Mouse (Mus musculus) midbrain, postnatal 0 days (tissue): ENCODE measurements at regions not wholly inside any gene's neighbourhood (a gene's known extent, or its start where the extent isn't known, plus 50 kb on each side); places are given as distances from the start of the nearest gene placed in this dataset.

Experiments used
- ATAC-seq: fragments of 200-750 bp; cut with Nextera tagmentation; 2 replicates; pipeline ENCODE4 v1.8.0; 2017; ENCODE audit warnings: moderate number of reproducible peaks, mild to moderate bottlenecking, moderate TSS enrichment, moderate library complexity; ENCODE audit not compliant: low FRiP score
- DNase-seq: peaks from one replicate; pipeline ENCODE4 v3.0.0-alpha.2; 2015; ENCODE audit warnings: low spot score
- H3K27ac ChIP-seq: fragments of 300-500 bp; sonication (generic); 2 replicates; pipeline ENCODE4 v1.5.1; 2014; ENCODE audit warnings: low read depth, mild to moderate bottlenecking, low read length, mixed read lengths
- H3K27me3 ChIP-seq: fragments of 300-500 bp; sonication (generic); 2 replicates; pipeline ENCODE4 v1.6.1; 2014; ENCODE audit warnings: low read length, control low read depth, mixed read lengths; ENCODE audit not compliant: insufficient read depth
- H3K36me3 ChIP-seq: fragments of 300-500 bp; sonication (generic); 2 replicates; pipeline ENCODE4 v1.6.1; 2014; ENCODE audit warnings: low read length, control low read depth, mixed read lengths; ENCODE audit not compliant: insufficient read depth
- H3K4me1 ChIP-seq: fragments of 300-500 bp; sonication (generic); 2 replicates; pipeline ENCODE4 v1.6.1; 2014; ENCODE audit warnings: mild to moderate bottlenecking, control low read depth, antibody characterized with exemption, low read length, mixed read lengths; ENCODE audit not compliant: insufficient read depth
- H3K4me2 ChIP-seq: fragments of 300-500 bp; sonication (generic); 2 replicates; pipeline ENCODE4 v1.6.1; 2014; ENCODE audit warnings: low read depth, mild to moderate bottlenecking, low read length, mixed read lengths; ENCODE audit not compliant: poor library complexity, severe bottlenecking
- H3K4me3 ChIP-seq: fragments of 300-500 bp; sonication (generic); 2 replicates; pipeline ENCODE4 v1.5.1; 2014; ENCODE audit warnings: low read depth, mild to moderate bottlenecking, low read length, moderate library complexity
- H3K9ac ChIP-seq: fragments of 300-500 bp; sonication (generic); replicated peaks from 2 replicates; pipeline ENCODE4 v1.6.1; 2014; ENCODE audit warnings: mild to moderate bottlenecking, low read length, moderate library complexity, mixed read lengths; ENCODE audit not compliant: poor library complexity, severe bottlenecking
- H3K9me3 ChIP-seq: fragments of 300-500 bp; sonication (generic); 2 replicates; pipeline ENCODE4 v1.6.1; 2016; ENCODE audit warnings: low read length, control low read depth
- CTCF ChIP-seq: IDR thresholded peaks from 2 replicates; pipeline ENCODE4 v1.5.1; 2016; ENCODE audit warnings: antibody characterized with exemption, mild to moderate bottlenecking
- WGBS: fragments of 180-500 bp; shearing (Covaris S2); extraction: QIAGEN DNeasy Blood & Tissue Kit; methylation state at CpG from one replicate; pipeline ENCODE4 v1.1.7; 2014; 5-methylcytosine and 5-hydroxymethylcytosine counted together

DNA sequence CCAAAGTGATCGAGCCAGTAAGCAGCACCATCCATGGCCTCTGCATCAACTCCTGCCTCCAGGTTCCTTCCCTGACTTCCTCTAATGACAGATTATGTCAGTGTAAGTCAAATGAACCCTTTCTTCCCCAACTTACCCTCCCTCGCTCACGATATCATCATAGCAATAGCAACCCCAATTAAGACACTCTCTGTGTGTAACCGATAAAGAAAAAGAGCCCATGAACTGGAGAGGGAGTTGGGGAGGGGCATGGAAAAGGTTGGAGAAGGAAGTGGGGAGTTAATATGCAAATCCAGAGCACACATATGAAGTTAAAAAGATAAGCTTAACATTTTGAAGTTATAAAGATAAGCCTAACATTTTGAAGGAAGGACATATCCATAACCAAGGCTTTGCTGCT is 65.6 kb upstream of the Bach2 start:
- no peak overlapping the region for H3K4me2 ChIP-seq
- H3K4me1 ChIP-seq: no peaks in the 10 kb centered on the region
- H3K27ac ChIP-seq: no peak overlapping the region
- no peak overlapping the region for H3K9ac ChIP-seq
- DNase-seq (no peak), ATAC-seq (no peak)
- H3K9me3 ChIP-seq: no peaks in the 10 kb centered on the region
- no peak for TF ChIP-seq CTCF
- H3K36me3 ChIP-seq: no peaks in the 10 kb centered on the region
- 87% methylated on average over 4 of the region's 4 CpGs for WGBS
- no peaks in the 10 kb centered on the region for H3K27me3 ChIP-seq
- no peak overlapping the region for H3K4me3 ChIP-seq

- no peaks in the 10 kb centered on the region for H3K36me3 ChIP-seq
- no peaks in the 10 kb centered on the region for H3K9me3 ChIP-seq
- no peaks in the 10 kb centered on the region; the same call in 1 of the 2 replicates for H3K27me3 ChIP-seq
- H3K27ac ChIP-seq: no peak overlapping the region
- no peak overlapping the region for H3K4me3 ChIP-seq
- H3K9ac ChIP-seq: no peak overlapping the region
- H3K4me2 ChIP-seq: no peak overlapping the region
- TF ChIP-seq CTCF: no peak
- DNase-seq (no peak), ATAC-seq (no peak)
- WGBS: 75% methylated on average over 7 of the region's 7 CpGs
- H3K4me1 ChIP-seq: no peaks in the 10 kb centered on the region
These were observed 63.8 kb upstream of the Bach2 start for GRCm38 (mm10) chr4:32174771-32175170.

DNA sequence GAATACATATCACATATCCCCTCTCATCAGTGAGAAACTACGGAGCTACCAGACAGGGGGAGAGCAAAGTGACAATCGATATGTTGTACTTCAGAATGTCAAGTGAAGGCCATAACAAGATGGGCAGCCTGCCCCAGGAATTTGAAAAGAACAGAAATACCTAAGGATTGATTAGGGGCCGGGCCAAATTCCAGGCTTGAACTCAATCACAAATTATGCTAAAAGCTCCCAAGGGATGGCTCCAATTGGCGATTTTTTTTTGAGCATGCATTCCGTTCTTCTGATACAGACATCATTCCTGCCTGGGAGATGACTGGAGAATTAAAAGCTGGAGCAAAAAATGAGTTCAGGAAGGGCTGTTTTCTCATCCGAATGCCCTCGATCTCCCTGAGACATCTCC is 63.4 kb upstream of the Bach2 start:
- Histone ChIP-seq H3K27ac (no peak overlapping the region), H3K9me3 (no peaks in the 10 kb centered on the region), H3K4me1 (no peaks in the 10 kb centered on the region), H3K4me3 (no peak overlapping the region), H3K4me2 (no peak overlapping the region), H3K9ac (no peak overlapping the region), H3K36me3 (no peaks in the 10 kb centered on the region), H3K27me3 (no peaks in the 10 kb centered on the region; the same call in 1 of the 2 replicates)
- no peak for TF ChIP-seq CTCF
- DNase-seq (no peak), ATAC-seq (no peak)
- 73% methylated on average over 7 of the region's 7 CpGs for WGBS

DNA sequence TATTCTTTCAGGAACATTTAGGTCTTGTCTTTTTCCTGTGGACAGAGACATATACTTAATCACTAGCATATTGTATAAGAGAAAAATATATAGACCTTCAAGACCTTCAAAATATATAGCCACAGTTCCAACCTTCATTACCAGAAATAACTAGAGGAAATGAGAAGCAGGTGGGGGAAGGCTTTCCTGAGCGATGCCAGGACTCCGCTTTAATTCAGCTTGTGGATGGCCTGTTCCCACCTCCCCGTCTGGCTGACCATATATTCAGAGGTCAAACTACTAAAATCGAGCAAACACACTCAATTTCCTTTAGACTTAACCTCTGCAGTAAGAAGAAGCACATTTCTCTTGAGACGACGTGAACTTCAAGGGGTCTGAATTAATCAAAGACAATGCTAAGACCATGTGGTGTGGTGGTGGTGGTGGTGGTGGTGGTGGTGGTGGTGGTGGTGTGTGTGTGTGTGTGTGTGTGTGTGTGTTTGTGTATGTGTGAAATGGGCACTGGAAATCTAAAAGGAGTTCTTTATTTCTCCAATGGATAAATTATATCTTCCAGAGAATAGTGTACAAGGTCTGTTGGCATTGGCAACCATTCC is 62.7 kb upstream of the Bach2 start:
- no peak for ATAC-seq
- TF ChIP-seq CTCF: no peak
- no peak for DNase-seq
- Histone ChIP-seq H3K27me3 (no peaks in the 10 kb centered on the region; the same call in 1 of the 2 replicates), H3K9ac (no peak overlapping the region), H3K27ac (no peak overlapping the region), H3K4me2 (no peak overlapping the region), H3K36me3 (no peaks in the 10 kb centered on the region), H3K4me1 (no peaks in the 10 kb centered on the region), H3K4me3 (no peak overlapping the region), H3K9me3 (no peaks in the 10 kb centered on the region)
- WGBS: 69% methylated on average over 6 of the region's 6 CpGs

DNA sequence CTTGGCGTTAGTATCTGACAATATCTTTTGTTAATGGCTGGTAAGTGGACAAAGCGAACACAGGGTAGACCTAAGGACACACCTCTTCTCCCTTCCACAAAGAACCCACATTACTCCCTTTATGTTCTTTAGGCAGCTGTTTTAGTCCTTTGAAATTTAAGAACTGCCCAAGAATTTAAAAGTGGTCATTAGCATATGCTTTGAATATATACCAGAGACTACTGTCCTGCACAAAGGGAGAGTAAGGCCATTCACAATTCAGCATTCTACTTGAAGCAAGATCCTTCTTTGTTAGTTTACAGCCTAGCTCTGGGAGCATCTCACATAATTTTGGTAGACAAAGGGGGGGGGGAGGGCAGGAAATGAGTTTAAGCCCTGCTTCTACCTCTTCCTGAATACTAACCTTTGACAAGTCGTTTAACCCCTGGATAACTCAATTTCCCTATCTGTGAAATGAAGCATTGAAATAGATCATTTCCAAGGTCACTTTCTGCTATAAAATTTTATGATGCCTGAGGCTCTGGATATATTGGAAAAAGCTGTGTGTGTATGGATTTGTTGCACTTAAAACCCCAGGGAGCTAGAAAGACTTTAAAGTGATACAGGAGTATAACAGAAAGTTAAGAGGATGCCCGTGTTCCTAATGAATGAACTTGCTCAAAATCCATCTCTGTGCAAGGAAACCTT is 62.0 kb upstream of the Bach2 start:
- no peaks in the 10 kb centered on the region for H3K4me1 ChIP-seq
- H3K36me3 ChIP-seq: no peaks in the 10 kb centered on the region
- no peaks in the 10 kb centered on the region; the same call in 1 of the 2 replicates for H3K27me3 ChIP-seq
- no peak overlapping the region for H3K27ac ChIP-seq
- no peak for DNase-seq
- no peak for TF ChIP-seq CTCF
- H3K4me2 ChIP-seq: no peak overlapping the region
- ATAC-seq: no peak
- no peaks in the 10 kb centered on the region for H3K9me3 ChIP-seq
- no peak overlapping the region for H3K9ac ChIP-seq
- 34% methylated on average over 4 of the region's 4 CpGs for WGBS
- H3K4me3 ChIP-seq: no peak overlapping the region

GRCm38 (mm10) chr4:32177933-32178639 is 60.5 kb upstream of the Bach2 start:
- H3K9ac ChIP-seq: no peak overlapping the region
- no peak overlapping the region for H3K27ac ChIP-seq
- ATAC-seq: no peak
- DNase-seq: no peak
- H3K4me3 ChIP-seq: no peak overlapping the region
- H3K9me3 ChIP-seq: no peaks in the 10 kb centered on the region
- no peak for TF ChIP-seq CTCF
- no peak overlapping the region for H3K4me2 ChIP-seq
- no peaks in the 10 kb centered on the region for H3K4me1 ChIP-seq
- WGBS: 82% methylated on average over 7 of the region's 7 CpGs
- H3K36me3 ChIP-seq: no peaks in the 10 kb centered on the region
- no peaks in the 10 kb centered on the region; the same call in 1 of the 2 replicates for H3K27me3 ChIP-seq
